Mouse (Mus musculus): ENCODE data around the gene Rsph6a. TPM values are rescaled to one million over a fixed set of nuclear protein-coding genes. Genes with fewer than 3 reads are reported as not detected.
A peak's percentile ranks its signal among the peaks of the same experiment; 100 is the strongest.

Rsph6a gene
- total RNA-seq (2014; rRNA removed) (0.19 and 0.23 TPM in 2 replicates), polyA plus RNA-seq (2015; fragmentation: Nextera tagmentation; extraction: Ambion mirVana) (0.09 and 0.23 TPM in 2 replicates)

DNA sequence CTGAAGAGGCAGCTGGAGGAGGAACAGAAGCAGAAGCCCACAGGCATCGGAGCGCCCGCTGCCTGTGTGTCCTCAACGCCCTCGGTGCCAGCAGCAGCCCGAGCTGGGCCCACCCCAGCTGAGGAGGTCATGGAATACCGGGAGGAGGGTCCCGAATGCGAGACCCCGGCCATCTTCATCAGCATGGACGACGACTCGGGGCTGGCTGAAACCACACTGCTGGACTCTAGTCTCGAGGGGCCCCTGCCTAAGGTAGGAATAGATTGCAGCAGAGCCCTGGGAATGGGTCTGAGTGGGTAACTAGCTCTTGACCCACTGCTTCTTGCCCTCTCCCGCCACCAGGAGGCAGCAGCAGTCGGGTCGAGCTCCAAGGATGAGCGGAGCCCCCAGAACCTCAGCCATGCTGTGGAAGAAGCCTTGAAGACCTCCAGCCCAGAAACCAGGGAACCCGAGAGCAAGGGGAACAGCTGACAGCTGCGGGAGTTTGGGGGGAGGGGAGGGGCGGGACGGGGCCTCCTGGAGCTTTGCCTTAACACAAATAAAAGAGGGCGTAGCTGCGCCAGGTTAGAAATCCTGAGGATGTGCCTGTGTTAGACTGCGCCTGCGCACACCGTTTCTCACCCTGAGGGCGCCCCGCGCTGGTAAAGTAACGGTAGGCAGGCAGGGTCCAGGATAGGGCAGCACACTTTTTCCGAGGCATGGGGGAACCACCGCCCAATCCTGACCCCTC is at the start of gene Rsph6a:
Rsph6a (plus strand) TSS at position 644 of the 730 bp plus-strand sequence.
- H3K4me2 ChIP-seq (ENCODE audit: low read depth), result peak within 1 kb of the TSS; percentile 44
- peaks cover 32% of the 10 kb centered on the region for H3K36me3 ChIP-seq (ENCODE audit: insufficient read depth)
- no peaks in the 10 kb centered on the region for H3K27me3 ChIP-seq (ENCODE audit: insufficient read depth, low read length)
- peak; percentile 81 for ATAC-seq
- DNase-seq, result peak; percentile 80
- H3K27ac ChIP-seq (ENCODE audit: low read depth, low read length), result 0 out of 2 replicates have a peak within 1 kb of the TSS, but pooled peaks have one; percentile 9
- peak within 1 kb of the TSS; percentile 40 for H3K9ac ChIP-seq
- peak within 1 kb of the TSS; percentile 9 for H3K4me3 ChIP-seq (ENCODE audit: low read depth, low read length)
- peak; percentile 70 for TF ChIP-seq CTCF (IDR thresholded peaks at IDR 0.05; ENCODE audit: low read depth)
- no peaks in the 10 kb centered on the region for H3K9me3 ChIP-seq (ENCODE audit: low read length)
- WGBS, result 28% methylated on average over 33 of the region's 33 CpGs
- no peaks in the 10 kb centered on the region for H3K4me1 ChIP-seq (ENCODE audit: insufficient read depth)

DNA sequence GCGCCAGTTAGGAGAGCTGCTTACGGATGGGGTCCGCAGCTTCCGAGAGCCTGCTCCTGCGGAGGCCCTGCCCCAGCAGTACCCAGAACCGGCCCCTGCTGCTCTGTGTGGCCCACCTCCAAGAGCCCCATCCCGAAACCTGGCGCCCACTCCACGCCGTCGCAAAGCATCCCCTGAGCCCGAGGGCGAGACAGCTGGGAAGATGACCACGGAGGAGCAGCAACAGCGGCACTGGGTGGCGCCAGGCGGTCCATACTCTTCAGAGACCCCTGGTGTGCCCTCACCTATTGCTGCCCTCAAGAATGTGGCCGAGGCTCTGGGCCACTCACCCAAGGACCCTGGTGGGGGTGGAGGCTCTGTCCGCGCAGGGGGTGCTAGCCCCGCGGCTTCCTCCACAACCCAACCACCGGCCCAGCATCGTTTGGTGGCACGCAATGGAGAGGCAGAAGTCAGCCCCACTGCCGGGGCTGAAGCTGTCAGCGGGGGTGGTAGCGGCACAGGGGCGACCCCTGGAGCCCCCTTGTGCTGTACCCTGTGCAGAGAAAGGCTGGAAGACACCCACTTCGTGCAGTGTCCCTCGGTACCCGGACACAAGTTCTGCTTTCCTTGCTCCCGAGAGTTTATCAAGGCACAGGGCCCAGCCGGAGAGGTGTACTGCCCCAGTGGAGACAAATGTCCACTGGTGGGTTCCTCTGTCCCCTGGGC is 48.9 kb upstream of the Rsph6a start:
- Histone ChIP-seq H3K4me3 (ENCODE audit: low read depth, low read length) (peak overlapping the region; percentile 82; the same call in 1 of the 2 replicates), H3K9me3 (ENCODE audit: low read length) (no peaks in the 10 kb centered on the region), H3K9ac (no peak overlapping the region), H3K27ac (ENCODE audit: low read depth, low read length) (no peak overlapping the region), H3K36me3 (ENCODE audit: insufficient read depth) (peaks cover 17% of the 10 kb centered on the region), H3K27me3 (ENCODE audit: insufficient read depth, low read length) (no peaks in the 10 kb centered on the region), H3K4me1 (ENCODE audit: insufficient read depth) (peaks cover 20% of the 10 kb centered on the region), H3K4me2 (ENCODE audit: low read depth) (peak overlapping the region; percentile 95)
- 79% methylated on average over 34 of the region's 34 CpGs for WGBS
- TF ChIP-seq CTCF (IDR thresholded peaks at IDR 0.05; ENCODE audit: low read depth), result no peak
- DNase-seq (no peak), ATAC-seq (no peak)

DNA sequence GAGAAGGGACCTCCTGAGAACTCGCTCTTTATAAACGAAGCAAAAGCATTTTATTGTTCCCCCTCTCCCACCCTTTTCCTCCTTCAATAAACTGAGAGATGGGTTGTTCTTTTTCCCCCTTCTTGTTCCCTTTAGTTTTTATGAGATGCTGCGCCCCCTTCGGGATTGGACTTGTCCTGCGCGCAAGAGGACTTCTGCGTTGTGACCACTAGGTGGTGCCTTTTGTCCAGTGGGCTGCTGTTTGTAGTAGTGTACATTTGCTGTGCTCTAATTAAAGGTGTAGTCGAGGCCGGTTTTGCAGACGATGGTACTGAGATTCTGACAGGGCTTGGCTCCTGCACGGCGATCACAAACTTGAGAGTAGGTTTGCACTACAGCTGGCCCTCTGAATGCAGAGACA is 48.0 kb upstream of the Rsph6a start:
- H3K9ac ChIP-seq, result no peak overlapping the region
- no peak overlapping the region for H3K4me3 ChIP-seq (ENCODE audit: low read depth, low read length)
- H3K36me3 ChIP-seq (ENCODE audit: insufficient read depth), result peaks cover 17% of the 10 kb centered on the region
- H3K27me3 ChIP-seq (ENCODE audit: insufficient read depth, low read length), result no peaks in the 10 kb centered on the region
- H3K27ac ChIP-seq (ENCODE audit: low read depth, low read length), result no peak overlapping the region
- WGBS, result 6% methylated on average over 12 of the region's 12 CpGs
- H3K9me3 ChIP-seq (ENCODE audit: low read length), result no peaks in the 10 kb centered on the region
- DNase-seq (peak; percentile 91), ATAC-seq (peak; percentile 13; the same call in 1 of the 2 replicates)
- no peak overlapping the region; the same call in 1 of the 2 replicates for H3K4me2 ChIP-seq (ENCODE audit: low read depth)
- peak; percentile 99 for TF ChIP-seq CTCF (IDR thresholded peaks at IDR 0.05; ENCODE audit: low read depth)
- H3K4me1 ChIP-seq (ENCODE audit: insufficient read depth), result peaks cover 20% of the 10 kb centered on the region

DNA sequence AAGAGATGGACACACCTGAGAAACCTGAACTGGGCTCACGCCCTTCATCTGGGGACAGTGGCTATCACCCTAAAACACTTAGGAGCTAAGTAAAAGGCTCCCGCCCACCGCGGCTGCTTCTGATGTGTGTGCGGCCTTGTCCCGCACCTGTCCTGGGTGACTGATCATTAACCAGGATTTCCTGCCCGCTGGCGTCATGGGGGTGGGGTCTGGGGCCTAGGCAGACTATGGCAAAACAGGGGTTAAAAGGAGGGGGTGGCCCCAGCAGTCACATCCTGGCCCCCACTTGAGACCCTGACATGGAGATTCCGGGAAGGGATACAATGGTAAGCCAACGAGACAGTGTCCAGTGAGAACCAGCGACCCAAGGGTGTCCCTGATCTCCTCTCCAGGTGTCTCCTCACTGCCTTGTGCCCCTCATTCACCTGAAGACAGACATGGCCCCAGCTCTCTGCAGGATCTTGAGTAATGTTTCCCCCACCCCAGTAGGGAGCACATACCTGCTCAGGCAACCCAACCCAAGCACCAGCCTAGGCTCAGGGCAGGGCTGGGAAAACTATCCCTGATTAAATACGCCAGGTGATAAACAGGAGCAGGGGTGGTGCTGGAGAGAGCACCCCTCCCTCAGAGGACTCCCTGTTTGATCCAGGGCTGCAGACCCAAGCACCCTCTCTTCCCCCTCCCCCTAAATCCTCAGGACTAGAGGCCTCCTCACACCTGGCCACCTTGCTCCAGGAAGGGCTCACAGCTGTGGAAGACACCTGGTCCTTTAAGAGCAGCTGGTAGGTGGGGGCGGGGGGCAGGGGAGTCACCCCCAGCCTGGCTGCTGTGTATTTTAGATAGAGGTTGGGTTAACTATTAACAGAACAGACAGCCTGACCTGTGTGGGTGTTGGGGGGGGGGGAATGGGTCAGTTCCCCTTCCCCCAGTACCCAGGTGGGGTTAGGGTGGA is 47.2 kb upstream of the Rsph6a start:
- peaks cover 20% of the 10 kb centered on the region for H3K4me1 ChIP-seq (ENCODE audit: insufficient read depth)
- no peaks in the 10 kb centered on the region for H3K27me3 ChIP-seq (ENCODE audit: insufficient read depth, low read length)
- 80% methylated on average over 13 of the region's 13 CpGs for WGBS
- no peaks in the 10 kb centered on the region for H3K9me3 ChIP-seq (ENCODE audit: low read length)
- H3K27ac ChIP-seq (ENCODE audit: low read depth, low read length), result no peak overlapping the region
- H3K36me3 ChIP-seq (ENCODE audit: insufficient read depth), result peaks cover 17% of the 10 kb centered on the region
- DNase-seq (no peak), ATAC-seq (no peak)
- no peak for TF ChIP-seq CTCF (IDR thresholded peaks at IDR 0.05; ENCODE audit: low read depth)
- no peak overlapping the region for H3K9ac ChIP-seq
- no peak overlapping the region for H3K4me2 ChIP-seq (ENCODE audit: low read depth)
- no peak overlapping the region for H3K4me3 ChIP-seq (ENCODE audit: low read depth, low read length)

DNA sequence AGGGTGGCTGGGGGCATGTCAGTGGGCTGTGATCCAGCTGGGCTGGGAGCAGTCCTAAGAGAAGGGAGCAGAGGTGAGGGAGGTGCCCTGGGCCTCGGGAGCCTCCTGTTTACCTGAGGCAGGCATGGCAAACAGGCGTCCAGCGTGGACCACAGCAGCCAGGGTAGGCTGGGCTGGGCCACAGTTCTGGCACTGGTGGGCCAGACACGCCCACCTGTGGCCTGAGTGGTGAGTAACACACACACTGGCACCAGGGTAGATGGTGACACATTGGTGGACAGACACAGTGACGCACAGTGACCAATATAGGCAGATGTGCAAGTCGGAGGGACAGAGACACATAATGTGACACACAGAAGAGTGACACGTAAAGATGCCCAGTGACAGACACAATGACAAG is 43.9 kb upstream of the Rsph6a start:
- no peak overlapping the region for H3K9ac ChIP-seq
- no peak for TF ChIP-seq CTCF (IDR thresholded peaks at IDR 0.05; ENCODE audit: low read depth)
- H3K4me3 ChIP-seq (ENCODE audit: low read depth, low read length), result no peak overlapping the region
- H3K4me2 ChIP-seq (ENCODE audit: low read depth), result no peak overlapping the region
- no peaks in the 10 kb centered on the region for H3K27me3 ChIP-seq (ENCODE audit: insufficient read depth, low read length)
- H3K27ac ChIP-seq (ENCODE audit: low read depth, low read length), result no peak overlapping the region
- H3K4me1 ChIP-seq (ENCODE audit: insufficient read depth), result peaks cover 6% of the 10 kb centered on the region
- no peaks in the 10 kb centered on the region for H3K9me3 ChIP-seq (ENCODE audit: low read length)
- peaks cover 13% of the 10 kb centered on the region for H3K36me3 ChIP-seq (ENCODE audit: insufficient read depth)
- ATAC-seq, result no peak
- 77% methylated on average over 7 of the region's 7 CpGs for WGBS
- DNase-seq, result no peak

DNA sequence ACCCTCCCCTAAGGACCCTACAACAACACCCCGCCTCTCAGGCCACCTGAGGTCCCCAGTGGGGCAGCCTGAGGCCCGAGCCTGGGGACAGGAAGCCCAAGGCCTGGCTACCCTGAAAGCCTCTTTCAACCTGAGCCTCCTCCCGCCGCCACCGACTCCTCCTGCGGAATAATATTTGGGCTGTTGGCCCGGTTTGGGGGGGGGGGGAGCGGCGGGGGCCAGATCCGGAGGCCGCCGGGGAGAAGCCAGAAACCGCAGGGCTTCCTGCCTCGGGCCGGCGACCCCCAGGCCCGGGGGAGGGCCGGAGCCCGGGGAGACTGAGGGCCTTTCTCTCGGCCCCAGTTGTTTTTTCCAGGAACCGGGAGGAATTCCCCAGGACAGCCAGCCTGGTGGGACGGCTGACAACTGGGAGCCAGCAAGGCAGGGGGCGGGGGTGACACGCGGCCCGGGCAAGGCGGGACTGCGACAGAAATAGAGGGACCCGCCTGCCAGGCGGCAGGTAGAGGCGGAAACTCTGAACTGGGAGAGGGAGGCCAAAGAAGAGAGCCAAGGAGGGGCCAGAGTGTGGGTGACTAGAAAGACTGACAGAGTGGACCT is 42.4 kb upstream of the Rsph6a start:
- no peak for TF ChIP-seq CTCF (IDR thresholded peaks at IDR 0.05; ENCODE audit: low read depth)
- WGBS, result 6% methylated on average over 26 of the region's 31 CpGs
- Histone ChIP-seq H3K4me2 (ENCODE audit: low read depth) (peak overlapping the region; percentile 39), H3K4me3 (ENCODE audit: low read depth, low read length) (peak overlapping the region; percentile 12; the same call in 1 of the 2 replicates), H3K9me3 (ENCODE audit: low read length) (no peaks in the 10 kb centered on the region), H3K4me1 (ENCODE audit: insufficient read depth) (no peaks in the 10 kb centered on the region), H3K27me3 (ENCODE audit: insufficient read depth, low read length) (no peaks in the 10 kb centered on the region), H3K9ac (peak overlapping the region; percentile 40), H3K36me3 (ENCODE audit: insufficient read depth) (0 out of 2 replicates have a peak, but pooled peaks cover 3% of the 10 kb centered on the region), H3K27ac (ENCODE audit: low read depth, low read length) (no peak overlapping the region)
- ATAC-seq, result no peak
- DNase-seq, result no peak

All from forebrain, postnatal 0 days (tissue).